Mouse (Mus musculus) CH12F3 (cell line): ENCODE results near the gene Rps7.

Experiments used
- in situ Hi-C: fragments of 300-500 bp; cut with MboI; formaldehyde crosslinking; loops from 2 replicates; pipeline ENCODE4 v1.14.3; 2020; ENCODE audit warnings: low sequenced_read_pairs

Gene Rps7

GRCm38 (mm10) chr12:28621451-28622166 is 14.1 kb downstream of the Rps7 start:
- in situ Hi-C loops = loop anchor here (25.0 kb wide), 1 partner anchor 666 kb away; no protein-coding TSS in a partner anchor

GRCm38 (mm10) chr12:28617297-28617696 is 18.5 kb downstream of the Rps7 start:
- in situ Hi-C loops = loop anchor here (25.0 kb wide), 1 partner anchor 670 kb away; no protein-coding TSS in a partner anchor

GRCm38 (mm10) chr12:28614401-28614800 is 21.4 kb downstream of the Rps7 start:
- in situ Hi-C loops = loop anchor here (25.0 kb wide), 1 partner anchor 673 kb away; no protein-coding TSS in a partner anchor

- in situ Hi-C loops = loop anchor here (25.0 kb wide), 1 partner anchor 675 kb away; no protein-coding TSS in a partner anchor
Observed at GRCm38 (mm10) chr12:28612391-28612790, 23.4 kb downstream of the Rps7 start.

GRCm38 (mm10) chr12:28607546-28608305 is 28.0 kb downstream of the Rps7 start:
- in situ Hi-C loops = loop anchor here (25.0 kb wide), 1 partner anchor 680 kb away; no protein-coding TSS in a partner anchor

GRCm38 (mm10) chr12:28603494-28603893 is 32.3 kb downstream of the Rps7 start:
- in situ Hi-C loops = loop anchor here (25.0 kb wide), 1 partner anchor 684 kb away; no protein-coding TSS in a partner anchor

GRCm38 (mm10) chr12:28602259-28602658 is 33.5 kb downstream of the Rps7 start:
- in situ Hi-C loops = loop anchor here (25.0 kb wide), 1 partner anchor 685 kb away; no protein-coding TSS in a partner anchor

- in situ Hi-C loops = loop anchor here (25.0 kb wide), 1 partner anchor 1264 kb away; no protein-coding TSS in a partner anchor
Observed at GRCm38 (mm10) chr12:28598526-28598991, 37.2 kb downstream of the Rps7 start.

- in situ Hi-C loops = loop anchor here (25.0 kb wide), 1 partner anchor 1264 kb away; no protein-coding TSS in a partner anchor
Observed at GRCm38 (mm10) chr12:28598110-28598509, 37.6 kb downstream of the Rps7 start.

- in situ Hi-C loops = loop anchor here (25.0 kb wide), 1 partner anchor 1265 kb away; no protein-coding TSS in a partner anchor
Observed at GRCm38 (mm10) chr12:28597699-28598098, 38.1 kb downstream of the Rps7 start.

- in situ Hi-C loops = loop anchor here (25.0 kb wide), 1 partner anchor 1265 kb away; no protein-coding TSS in a partner anchor
Observed at GRCm38 (mm10) chr12:28596851-28597250, 38.9 kb downstream of the Rps7 start.

- in situ Hi-C loops = loop anchor here (25.0 kb wide), 1 partner anchor 1272 kb away; no protein-coding TSS in a partner anchor
Observed at GRCm38 (mm10) chr12:28590428-28590827, 45.3 kb downstream of the Rps7 start.

GRCm38 (mm10) chr12:28589090-28589868 is 46.5 kb downstream of the Rps7 start:
- in situ Hi-C loops = loop anchor here (25.0 kb wide), 1 partner anchor 1273 kb away; no protein-coding TSS in a partner anchor

- in situ Hi-C loops = loop anchor here (25.0 kb wide), 1 partner anchor 1274 kb away; no protein-coding TSS in a partner anchor
Observed at GRCm38 (mm10) chr12:28587949-28588348, 47.8 kb downstream of the Rps7 start.

- in situ Hi-C loops = loop anchor here (25.0 kb wide), 1 partner anchor 1278 kb away; no protein-coding TSS in a partner anchor
Observed at GRCm38 (mm10) chr12:28584036-28584435, 51.7 kb downstream of the Rps7 start.

GRCm38 (mm10) chr12:28582423-28582822 is 53.3 kb downstream of the Rps7 start, which contains the start of gene Allc:
Allc (minus strand) TSS chr12:28582523.
- in situ Hi-C loops = loop anchor here (25.0 kb wide), 1 partner anchor 1280 kb away; no protein-coding TSS in a partner anchor
